In genomic region chr1:40224539-40225284, GRCm38 (mm10) we compare ENCODE assay signal across 8 mouse cellular contexts. TPM values are rescaled to one million over a fixed set of nuclear protein-coding genes. Genes with fewer than 3 reads are reported as not detected.
DNase-seq lines count a peak whose midpoint lies in the region; ATAC-seq and TF ChIP-seq lines count a peak whose summit lies in the region.

Gene Il1r1 (plus strand): TSS chr1:40225080.

- intact Hi-C loops in left cerebral cortex, postnatal 14 days (cut with DNase I) = no loop called here

- peak within 1 kb of the TSS; percentile 77 for H3K27ac ChIP-seq in heart, embryonic 15.5 days
- 0 out of 2 replicates have a peak within 1 kb of the TSS, but pooled peaks have one; percentile 26 for H3K27ac ChIP-seq in limb, embryonic 14.5 days (replicated peaks; ENCODE audit: low read depth, low read length)
- H3K27ac ChIP-seq in neural tube, embryonic 13.5 days (replicated peaks) = no peak within 1 kb of the TSS
- no peak within 1 kb of the TSS for H3K27ac ChIP-seq in forebrain, embryonic 12.5 days

- H3K9me3 ChIP-seq in heart, embryonic 15.5 days (replicated peaks) = no peaks in the 10 kb centered on the region
- H3K9me3 ChIP-seq in limb, embryonic 14.5 days (ENCODE audit: control insufficient read depth, low read length) = no peaks in the 10 kb centered on the region
- H3K9me3 ChIP-seq in neural tube, embryonic 13.5 days = no peaks in the 10 kb centered on the region
- no peaks in the 10 kb centered on the region for H3K9me3 ChIP-seq in forebrain, embryonic 12.5 days

- 0 out of 2 replicates have a peak within 1 kb of the TSS, but pooled peaks have one; percentile 19 for H3K9ac ChIP-seq in heart, embryonic 15.5 days
- H3K9ac ChIP-seq in limb, embryonic 14.5 days (ENCODE audit: low read depth, low read length, severe bottlenecking) = 0 out of 2 replicates have a peak within 1 kb of the TSS, but pooled peaks have one; percentile 12
- no peak within 1 kb of the TSS; the same call in 1 of the 2 replicates for H3K9ac ChIP-seq in neural tube, embryonic 13.5 days
- H3K9ac ChIP-seq in forebrain, embryonic 12.5 days = no peak within 1 kb of the TSS

- DNase-seq in left cerebral cortex, postnatal 14 days (ENCODE audit: low spot score in 2 of 2) = peak; percentile 26
- no peak for DNase-seq in left cerebral cortex, adult 11 months (ENCODE audit: low spot score)
- peak; percentile 93 for DNase-seq in limb, embryonic 14.5 days (ENCODE audit: low spot score)
- no peak for DNase-seq in MN1 (ENCODE audit: low spot score)

- H3K4me3 ChIP-seq in heart, embryonic 15.5 days = peak within 1 kb of the TSS; percentile 36
- no peak within 1 kb of the TSS for H3K4me3 ChIP-seq in limb, embryonic 14.5 days (replicated peaks; ENCODE audit: low read length)
- H3K4me3 ChIP-seq in neural tube, embryonic 13.5 days = no peak within 1 kb of the TSS
- H3K4me3 ChIP-seq in forebrain, embryonic 12.5 days (replicated peaks) = no peak within 1 kb of the TSS

- 24% methylated on average over 12 of the region's 12 CpGs for WGBS in heart, embryonic 15.5 days
- 26% methylated on average over 12 of the region's 12 CpGs for WGBS in limb, embryonic 14.5 days
- WGBS in neural tube, embryonic 13.5 days = 57% methylated on average over 12 of the region's 12 CpGs
- 79% methylated on average over 12 of the region's 12 CpGs for WGBS in forebrain, embryonic 12.5 days

- no peaks in the 10 kb centered on the region for H3K27me3 ChIP-seq in heart, embryonic 15.5 days
- H3K27me3 ChIP-seq in limb, embryonic 14.5 days (ENCODE audit: control insufficient read depth, insufficient read depth, low read length) = no peaks in the 10 kb centered on the region
- no peaks in the 10 kb centered on the region for H3K27me3 ChIP-seq in neural tube, embryonic 13.5 days
- H3K27me3 ChIP-seq in forebrain, embryonic 12.5 days = no peaks in the 10 kb centered on the region

- TF ChIP-seq POLR2A in limb, embryonic 14.5 days (IDR thresholded peaks at IDR 0.05; ENCODE audit: borderline replicate concordance, extremely low read depth, insufficient read depth, insufficient read length) = no peak

- ATAC-seq in common myeloid progenitor, adult 5-6 weeks (replicated peaks; ENCODE audit: low read depth, poor library complexity, severe bottlenecking) = peak; percentile 94
- peak; percentile 89 for ATAC-seq in heart, embryonic 15.5 days (replicated peaks; ENCODE audit: insufficient number of reproducible peaks, insufficient read depth, low FRiP score, low read depth)
- peak; percentile 62 for ATAC-seq in limb, embryonic 14.5 days (ENCODE audit: low FRiP score, low read depth)
- peak; percentile 36; the same call in 1 of the 2 replicates for ATAC-seq in neural tube, embryonic 13.5 days (ENCODE audit: low read depth)
- no peak for ATAC-seq in forebrain, embryonic 12.5 days (ENCODE audit: low FRiP score)

- no peaks in the 10 kb centered on the region for H3K36me3 ChIP-seq in heart, embryonic 15.5 days
- no peaks in the 10 kb centered on the region for H3K36me3 ChIP-seq in limb, embryonic 14.5 days (ENCODE audit: control insufficient read depth, insufficient read depth, low read length)
- no peaks in the 10 kb centered on the region for H3K36me3 ChIP-seq in neural tube, embryonic 13.5 days
- no peaks in the 10 kb centered on the region for H3K36me3 ChIP-seq in forebrain, embryonic 12.5 days (replicated peaks)

- H3K4me2 ChIP-seq in heart, embryonic 15.5 days = peak within 1 kb of the TSS; percentile 54
- no peak within 1 kb of the TSS; the same call in 1 of the 2 replicates for H3K4me2 ChIP-seq in limb, embryonic 14.5 days (replicated peaks; ENCODE audit: low read depth, low read length, severe bottlenecking)
- H3K4me2 ChIP-seq in neural tube, embryonic 13.5 days = no peak within 1 kb of the TSS
- no peak within 1 kb of the TSS for H3K4me2 ChIP-seq in forebrain, embryonic 12.5 days

- H3K4me1 ChIP-seq in heart, embryonic 15.5 days (replicated peaks) = peaks cover 33% of the 10 kb centered on the region
- H3K4me1 ChIP-seq in limb, embryonic 14.5 days (ENCODE audit: control insufficient read depth, insufficient read depth, low read length) = peaks cover 8% of the 10 kb centered on the region
- H3K4me1 ChIP-seq in neural tube, embryonic 13.5 days (replicated peaks) = peaks cover 10% of the 10 kb centered on the region; the same call in 1 of the 2 replicates
- H3K4me1 ChIP-seq in forebrain, embryonic 12.5 days = no peaks in the 10 kb centered on the region

RNA-seq across cellular contexts. Expression of gene Il1r1, which starts in this region (rescaled TPM):
- total RNA-seq in left cerebral cortex, postnatal 14 days (2021) = 1 to 10 TPM; 2.5 to 3.5 TPM
- total RNA-seq in common myeloid progenitor, adult 5-6 weeks (2017) = 11.8 and 14.4 TPM in 2 replicates
- 7.0 and 8.7 TPM in 2 replicates for polyA plus RNA-seq in heart, embryonic 15.5 days (2015; fragmentation: Nextera tagmentation; extraction: Ambion mirVana)
- 6.6 and 6.7 TPM in 2 replicates for polyA plus RNA-seq in limb, embryonic 14.5 days (2012; rRNA removed)
- 11.7 and 12.0 TPM in 2 replicates for polyA plus RNA-seq in limb, embryonic 14.5 days (2014; fragmentation: Nextera tagmentation; extraction: Ambion mirVana)
- polyA plus RNA-seq in neural tube, embryonic 13.5 days (2015; fragmentation: Nextera tagmentation; extraction: Ambion mirVana) = 1.0 and 1.3 TPM in 2 replicates
- 0.77 and 1.1 TPM in 2 replicates for polyA plus RNA-seq in forebrain, embryonic 12.5 days (2016; fragmentation: Nextera tagmentation; extraction: Ambion mirVana)

Comparison
In these comparisons a context has a peak if more than half of its experiments do, and no peak if none do; other contexts are left out.
1. DNase-seq: peak in left cerebral cortex, postnatal 14 days (2 of 2) and limb, embryonic 14.5 days (single experiment); none in left cerebral cortex, adult 11 months (single experiment) and MN1 (single experiment).
2. H3K27ac ChIP-seq: peak in heart, embryonic 15.5 days (single experiment) and limb, embryonic 14.5 days (single experiment); none in neural tube, embryonic 13.5 days (single experiment) and forebrain, embryonic 12.5 days (single experiment).
3. H3K9ac ChIP-seq: peak in heart, embryonic 15.5 days (single experiment) and limb, embryonic 14.5 days (single experiment); none in neural tube, embryonic 13.5 days (single experiment) and forebrain, embryonic 12.5 days (single experiment).